Mouse (Mus musculus) ZHBTc4 (cell line): ENCODE measurements at regions not wholly inside any gene's neighbourhood (a gene's known extent, or its start where the extent isn't known, plus 50 kb on each side); places are given as distances from the start of the nearest gene placed in this dataset.
A peak's percentile ranks its signal among the peaks of the same experiment; 100 is the strongest.

ENCODE experiments used
- DNase-seq: peaks from one replicate; pipeline ENCODE4 v3.0.0-alpha.2; 2011; ENCODE audit warnings: low read depth, low spot score

DNA sequence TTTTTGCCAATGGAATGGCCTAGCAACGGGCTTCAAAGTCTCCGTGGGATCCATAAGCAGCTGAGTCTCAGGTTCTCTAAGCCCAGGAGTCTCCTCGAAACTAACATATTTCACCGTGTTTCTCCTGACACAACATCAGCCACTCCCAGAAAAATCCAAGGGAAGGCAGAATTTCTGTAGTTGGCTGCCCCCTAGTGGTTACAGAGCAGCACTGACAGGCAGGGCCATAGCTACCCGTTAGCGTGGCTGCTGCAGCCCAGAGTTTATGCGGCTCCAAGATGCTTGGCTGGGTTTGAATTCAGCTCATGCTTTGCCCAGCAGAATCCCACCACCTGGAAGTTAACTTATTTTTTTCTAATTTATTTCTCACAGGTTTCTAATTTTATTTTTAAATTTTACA lies 140.9 kb upstream of the Tmem164 start:
- peak; percentile 66 for DNase-seq

DNA sequence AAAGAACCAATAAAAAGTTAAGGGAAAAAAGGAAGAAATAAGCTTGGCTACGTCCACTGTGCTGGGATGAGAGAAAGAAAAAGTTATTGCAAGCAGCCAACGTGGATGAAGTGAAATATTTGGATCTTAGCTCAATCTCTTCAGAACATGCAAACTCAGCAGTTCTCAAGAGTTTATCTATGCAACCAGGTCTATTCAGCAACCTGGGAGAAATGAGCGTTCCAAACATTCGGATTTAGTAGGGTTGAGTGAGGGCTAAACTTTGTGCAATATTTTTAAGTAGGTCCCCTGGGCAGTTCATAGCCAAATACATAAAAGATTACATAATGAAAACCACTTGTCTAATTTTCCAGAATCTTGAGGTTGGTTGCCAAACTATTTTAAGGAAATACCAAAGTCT lies 129.0 kb upstream of the Tmem164 start:
- DNase-seq: no peak

DNA sequence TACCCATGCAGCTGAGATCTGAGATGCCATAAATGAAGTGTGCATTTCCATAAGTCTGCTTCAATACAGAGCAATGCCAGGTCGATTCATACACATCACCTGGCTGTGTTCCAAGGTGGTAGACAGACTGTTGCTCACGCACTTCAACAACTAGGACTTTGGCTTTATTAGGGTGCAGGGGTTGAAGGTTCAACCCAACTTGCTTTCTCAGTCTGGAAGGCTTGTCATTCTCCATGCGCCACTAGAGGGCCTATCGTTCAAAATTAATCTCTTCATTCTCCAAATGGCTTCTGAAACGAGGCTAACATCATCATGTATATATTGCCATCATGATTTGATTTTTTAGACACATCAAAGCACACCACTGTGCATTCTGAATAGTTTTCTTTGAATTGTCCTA lies 127.0 kb upstream of the Tmem164 start:
- peak; percentile 11 for DNase-seq

DNA sequence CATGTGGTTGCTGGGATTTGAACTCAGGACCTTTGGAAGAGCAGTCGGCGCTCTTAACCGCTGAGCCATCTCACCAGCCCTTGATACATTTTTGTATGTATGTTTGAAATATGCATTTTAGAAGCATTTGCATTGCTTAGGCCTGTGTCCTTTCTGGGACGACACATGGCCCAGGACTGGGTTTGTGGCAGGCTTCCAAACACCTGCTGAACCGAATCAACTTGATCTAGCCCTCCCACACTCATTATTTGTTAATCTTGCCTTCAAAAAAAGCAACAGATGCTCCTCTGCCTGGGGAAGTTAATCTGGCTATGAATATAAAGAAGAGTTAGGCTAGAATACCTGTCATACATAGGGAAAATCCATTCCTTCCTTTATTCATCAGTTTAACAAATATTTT lies 123.7 kb upstream of the Tmem164 start:
- DNase-seq: no peak

DNA sequence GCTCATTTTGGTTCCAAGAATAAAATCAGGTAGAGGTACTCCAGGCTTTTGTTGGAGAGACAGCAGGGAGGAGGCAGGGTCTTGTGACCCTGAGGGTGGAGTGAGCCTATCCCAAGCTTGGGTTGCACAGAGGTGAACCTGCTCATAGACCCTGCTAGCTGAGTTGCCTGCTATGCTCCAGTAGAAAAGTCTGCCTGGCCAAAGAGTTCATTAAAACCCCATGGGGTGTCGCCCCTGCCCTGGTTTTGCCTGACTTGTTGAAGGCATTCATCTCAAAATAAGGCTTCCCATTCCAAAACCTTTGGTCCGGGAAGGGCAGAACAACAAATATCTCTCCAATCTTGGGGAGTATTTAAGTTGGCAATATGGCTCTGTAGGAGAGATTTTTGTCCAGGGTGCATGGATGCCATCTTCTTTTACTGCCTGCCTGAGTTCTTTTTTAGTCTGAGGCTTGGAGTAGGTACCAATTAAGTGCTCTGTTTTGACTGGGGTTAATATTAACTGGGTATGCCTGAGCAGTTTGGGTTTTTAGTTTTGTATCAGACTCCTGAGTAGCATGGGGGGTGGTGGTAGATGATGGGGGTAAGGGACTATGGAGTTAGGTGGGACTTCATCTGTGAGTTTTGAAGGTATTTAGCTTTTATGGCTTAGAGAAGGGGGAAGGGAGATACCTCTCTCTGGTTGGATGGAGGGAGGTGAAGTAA lies 120.8 kb upstream of the Tmem164 start:
- DNase-seq: no peak

DNA sequence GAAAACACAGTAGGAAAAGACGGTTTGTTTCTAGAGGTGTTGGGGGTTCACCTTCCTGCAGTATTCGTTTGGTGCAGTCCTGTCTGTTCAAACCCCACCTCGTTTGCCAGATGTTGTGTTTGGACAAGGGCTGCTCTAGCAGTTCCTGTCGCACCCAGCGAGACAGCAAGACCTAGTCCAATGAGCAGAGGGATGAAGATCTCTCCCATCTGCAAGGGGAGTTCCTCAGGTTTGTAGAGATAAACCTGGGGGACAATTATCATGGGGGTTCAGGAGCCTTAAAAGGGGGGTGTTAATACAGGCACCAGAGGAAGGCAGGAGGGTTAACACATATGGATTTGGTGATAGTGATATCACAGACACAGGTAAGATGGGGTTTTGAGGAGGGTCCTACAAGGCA lies 119.4 kb upstream of the Tmem164 start:
- DNase-seq: no peak

DNA sequence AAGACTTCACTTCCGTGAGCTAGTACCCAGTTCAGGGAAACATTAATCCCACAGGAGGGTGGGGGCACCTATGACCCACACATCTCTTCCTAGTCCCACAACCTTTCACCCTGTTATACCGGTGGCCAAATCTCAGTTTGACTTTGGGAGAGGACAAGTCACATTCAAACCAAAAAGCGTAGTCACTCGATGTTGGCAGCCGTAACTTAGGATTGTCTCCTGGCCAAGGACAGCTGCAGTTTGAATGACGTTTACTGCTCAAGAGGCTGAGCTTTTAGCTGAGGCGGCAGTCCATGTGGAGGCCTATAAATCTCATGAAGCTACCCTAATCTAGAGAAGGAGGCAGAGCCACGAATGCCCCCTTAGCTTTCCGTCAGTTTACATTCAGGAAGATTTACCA lies 117.0 kb upstream of the Tmem164 start:
- no peak for DNase-seq

DNA sequence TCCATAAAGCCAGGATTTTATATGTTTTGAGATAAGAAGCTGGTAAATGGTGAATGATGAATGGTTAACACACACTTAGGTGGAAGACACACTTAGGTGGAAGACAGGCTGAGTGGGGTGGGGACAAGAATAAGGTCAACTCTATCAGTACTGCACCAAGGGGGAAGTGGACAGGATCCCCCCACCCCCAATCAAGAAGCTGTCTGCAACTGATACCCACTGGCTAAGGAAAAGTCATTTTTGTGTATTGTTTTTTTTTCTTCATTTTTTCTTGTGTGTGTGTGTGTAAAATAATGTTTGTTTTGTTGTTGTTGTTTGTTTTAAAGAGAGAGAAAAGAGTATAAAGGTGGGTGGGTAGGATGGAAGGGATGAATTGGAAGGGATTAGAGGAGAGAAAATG lies 109.4 kb upstream of the Tmem164 start:
- no peak for DNase-seq

DNA sequence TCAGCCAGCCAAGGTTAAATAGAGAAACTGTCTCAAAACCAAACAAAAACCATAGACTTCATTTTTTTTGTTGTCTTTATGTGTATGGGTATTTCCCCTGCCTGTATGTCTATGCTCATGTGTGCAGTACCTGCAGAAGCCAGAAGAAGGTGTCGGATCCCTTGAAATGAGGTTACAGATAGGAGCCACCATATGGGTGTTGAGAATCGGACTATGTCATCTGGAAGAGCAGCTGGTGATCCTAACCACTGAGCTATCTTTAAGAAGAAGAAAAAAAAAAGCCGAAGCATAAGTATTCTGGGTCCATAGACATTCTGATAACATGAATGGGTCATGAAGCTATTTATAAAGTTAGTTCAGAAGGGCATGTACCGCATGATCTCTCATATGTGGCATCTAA lies 107.2 kb upstream of the Tmem164 start:
- DNase-seq: no peak

DNA sequence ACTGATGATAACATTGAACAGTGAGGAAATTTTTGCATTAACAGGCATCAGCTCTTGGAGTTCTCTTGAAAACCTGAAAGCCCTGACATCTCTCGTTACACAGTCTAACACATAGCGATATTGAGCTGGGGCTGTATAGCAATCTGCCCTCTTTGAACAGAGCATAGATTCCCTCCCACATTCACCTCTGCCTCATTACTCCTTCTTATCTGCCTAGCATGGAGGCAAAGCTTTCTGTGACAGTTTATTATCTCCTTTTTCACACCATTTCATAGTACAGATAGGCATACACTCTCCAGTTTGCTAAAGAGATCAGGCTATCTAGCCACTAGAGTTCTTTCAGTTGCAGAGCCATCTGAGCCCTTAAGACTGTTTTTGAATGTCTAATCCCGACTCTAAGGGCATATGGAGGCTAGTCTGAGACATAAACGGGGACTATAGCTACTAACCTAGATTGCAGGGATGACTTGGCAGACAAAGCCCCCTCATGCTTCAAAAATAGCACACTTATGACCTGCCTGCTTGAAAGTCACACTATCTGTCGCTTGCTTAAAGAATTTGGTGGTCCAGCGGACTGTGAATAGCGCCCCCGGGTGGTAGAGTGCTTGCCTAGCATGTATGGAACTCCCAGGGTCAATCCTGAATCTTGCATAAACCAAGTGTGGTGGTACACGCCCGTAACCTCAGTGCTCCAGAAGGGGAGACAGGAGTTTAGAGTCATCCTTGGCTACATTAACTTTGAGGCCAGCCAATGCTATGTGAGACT lies 106.1 kb upstream of the Tmem164 start:
- DNase-seq: peak; percentile 50

DNA sequence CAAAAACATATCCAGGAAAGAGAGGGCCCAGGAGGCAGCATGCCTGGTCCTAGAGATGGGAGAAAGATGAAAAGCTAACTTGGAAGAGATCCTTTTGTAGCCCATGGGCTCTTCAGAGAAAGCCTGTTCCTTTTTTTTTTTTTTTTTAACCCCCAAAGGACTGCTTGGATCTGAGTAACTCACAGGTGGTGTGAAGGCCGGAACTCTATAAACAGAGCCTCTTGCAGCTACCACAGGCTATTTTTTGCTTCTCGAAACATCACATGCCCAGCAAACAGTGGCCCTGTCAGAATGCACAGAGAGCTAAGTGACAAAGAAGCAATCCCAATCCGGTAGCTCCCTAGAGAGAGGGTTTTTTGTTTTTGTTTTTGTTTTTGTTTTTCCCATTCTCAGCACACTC lies 105.1 kb upstream of the Tmem164 start:
- no peak for DNase-seq

DNA sequence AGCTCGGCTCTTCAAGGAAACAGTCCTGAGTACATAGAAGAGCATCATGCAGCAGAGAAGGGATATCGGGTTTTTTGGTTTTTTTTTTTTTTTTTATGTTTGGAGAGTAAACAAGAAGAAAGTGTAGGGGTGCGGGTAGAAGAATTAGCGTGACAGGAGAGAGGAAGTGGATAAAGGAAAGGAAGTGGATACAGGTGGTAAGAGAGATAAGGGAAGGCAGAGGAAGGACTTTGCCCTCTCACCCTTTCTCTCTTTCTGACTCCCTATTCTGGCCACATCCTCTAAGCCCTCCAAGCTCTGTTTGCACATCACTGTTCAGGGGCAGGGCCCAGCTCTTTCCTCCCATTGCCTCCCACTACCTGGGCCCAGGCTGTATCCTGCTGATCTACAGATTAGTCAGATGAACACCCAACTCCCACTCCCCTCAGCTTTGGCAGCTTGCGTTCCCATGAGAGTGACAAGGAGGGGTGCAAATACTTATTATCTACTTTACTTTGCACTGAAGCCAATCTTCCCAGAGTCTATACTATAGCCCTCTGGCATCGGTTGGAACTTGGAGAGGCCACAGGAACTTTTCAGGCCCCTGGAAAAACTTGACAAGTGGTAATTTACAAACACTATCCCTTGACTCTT lies 103.6 kb upstream of the Tmem164 start:
- DNase-seq: no peak

DNA sequence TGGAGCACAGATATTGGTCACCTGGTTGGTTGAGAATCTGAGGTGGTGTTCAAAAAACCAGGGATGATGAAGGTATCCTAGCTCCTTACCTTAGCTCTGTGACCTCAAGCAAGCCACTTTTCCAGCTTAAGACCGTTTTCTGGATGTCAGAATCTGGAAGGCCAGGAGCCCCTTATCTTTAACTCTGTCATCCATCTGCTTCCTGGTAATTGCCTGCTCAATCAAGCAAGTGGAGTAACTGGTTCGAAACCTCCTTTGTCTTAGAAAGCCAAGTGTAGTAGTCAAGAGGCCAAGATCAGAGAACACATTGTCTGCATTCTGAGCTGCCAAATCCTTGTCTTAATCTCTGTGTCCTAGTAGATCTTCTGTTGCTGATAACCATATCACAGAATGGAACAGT lies 95.9 kb upstream of the Tmem164 start:
- no peak for DNase-seq

DNA sequence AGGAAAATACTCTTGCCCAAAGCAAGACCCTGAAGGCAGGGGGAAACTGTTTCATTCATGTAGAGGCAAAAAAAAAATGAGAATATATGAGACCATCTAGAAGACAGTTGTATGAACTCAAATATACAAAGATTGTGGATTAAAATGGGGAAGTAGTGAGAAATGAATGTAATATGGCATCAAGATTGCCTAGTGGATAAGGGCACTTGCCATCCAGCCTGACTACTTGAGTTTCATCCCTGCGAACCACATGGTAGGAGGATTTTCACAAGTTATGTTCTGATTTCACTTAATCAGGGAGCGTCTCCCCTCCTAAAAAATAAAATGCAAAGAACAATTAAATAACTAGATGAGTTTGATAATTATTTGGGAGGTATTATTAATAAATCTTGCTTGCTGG lies 81.8 kb upstream of the Tmem164 start:
- no peak for DNase-seq

DNA sequence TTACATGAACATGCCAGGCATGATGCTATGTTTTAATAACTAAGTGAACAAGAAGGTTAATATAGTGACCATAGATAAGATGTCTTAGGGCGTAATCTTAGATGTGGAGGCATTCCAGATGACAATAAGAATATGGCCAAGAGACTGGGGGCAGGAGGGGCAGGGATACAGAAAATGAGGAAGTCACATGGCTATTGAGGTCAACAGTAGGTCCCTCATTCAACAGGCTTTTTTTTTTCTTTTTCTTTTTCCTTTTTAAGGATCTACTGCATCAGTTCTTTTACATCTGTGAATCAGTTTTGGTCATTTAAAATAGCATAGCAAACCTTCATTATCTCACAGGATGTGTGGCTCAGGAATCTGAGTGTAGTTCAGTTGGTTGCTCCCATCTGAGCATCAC lies 80.4 kb upstream of the Tmem164 start:
- no peak for DNase-seq

DNA sequence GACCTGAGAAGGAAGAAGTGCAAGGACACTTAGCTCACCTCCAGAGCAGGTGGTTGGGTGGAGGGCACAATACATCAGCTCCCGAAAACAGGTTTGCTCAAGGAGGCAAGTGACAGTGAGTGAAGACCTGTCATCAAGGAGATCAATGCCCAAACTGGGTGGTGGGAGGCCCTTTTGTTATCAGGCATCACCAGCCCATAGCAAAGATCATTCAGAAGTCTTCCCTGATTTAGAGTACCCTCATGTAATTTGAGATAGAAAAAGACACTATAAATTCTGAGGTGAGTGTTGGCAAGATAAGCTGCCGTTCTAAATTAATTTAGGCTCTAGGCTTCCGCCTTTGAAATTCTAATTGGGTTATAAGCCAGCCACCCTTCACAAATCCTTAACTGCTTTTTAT lies 76.1 kb upstream of the Tmem164 start:
- DNase-seq: no peak

DNA sequence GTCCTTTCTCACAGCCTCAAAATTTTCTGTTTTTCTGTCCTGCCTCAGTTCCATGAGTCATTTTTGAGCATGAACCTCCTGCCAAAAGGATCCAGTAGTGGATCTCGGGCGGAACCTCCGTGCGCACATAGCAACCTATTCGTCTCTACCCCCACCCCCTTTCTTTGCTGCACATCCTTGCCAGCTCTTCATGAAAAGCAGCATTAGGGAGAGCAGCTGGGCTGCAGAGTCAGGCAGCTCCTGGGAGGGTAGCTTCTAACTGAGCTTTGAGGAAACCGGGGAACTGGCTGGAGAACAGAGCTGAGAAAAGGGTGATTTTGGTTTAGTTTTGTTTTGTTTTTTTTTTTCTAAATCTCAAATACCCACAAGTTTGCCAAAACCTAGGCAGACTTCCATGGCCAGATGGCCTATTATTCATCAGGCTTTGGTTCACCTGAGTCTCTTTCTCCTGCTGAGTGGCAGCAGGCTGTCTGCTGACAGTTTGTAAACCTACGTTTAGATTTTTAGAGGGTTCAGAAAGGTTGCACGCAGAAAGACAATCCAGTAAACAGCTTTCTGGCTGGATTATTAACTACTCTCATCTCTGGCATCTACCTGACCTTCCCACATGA lies 74.5 kb upstream of the Tmem164 start:
- no peak for DNase-seq

DNA sequence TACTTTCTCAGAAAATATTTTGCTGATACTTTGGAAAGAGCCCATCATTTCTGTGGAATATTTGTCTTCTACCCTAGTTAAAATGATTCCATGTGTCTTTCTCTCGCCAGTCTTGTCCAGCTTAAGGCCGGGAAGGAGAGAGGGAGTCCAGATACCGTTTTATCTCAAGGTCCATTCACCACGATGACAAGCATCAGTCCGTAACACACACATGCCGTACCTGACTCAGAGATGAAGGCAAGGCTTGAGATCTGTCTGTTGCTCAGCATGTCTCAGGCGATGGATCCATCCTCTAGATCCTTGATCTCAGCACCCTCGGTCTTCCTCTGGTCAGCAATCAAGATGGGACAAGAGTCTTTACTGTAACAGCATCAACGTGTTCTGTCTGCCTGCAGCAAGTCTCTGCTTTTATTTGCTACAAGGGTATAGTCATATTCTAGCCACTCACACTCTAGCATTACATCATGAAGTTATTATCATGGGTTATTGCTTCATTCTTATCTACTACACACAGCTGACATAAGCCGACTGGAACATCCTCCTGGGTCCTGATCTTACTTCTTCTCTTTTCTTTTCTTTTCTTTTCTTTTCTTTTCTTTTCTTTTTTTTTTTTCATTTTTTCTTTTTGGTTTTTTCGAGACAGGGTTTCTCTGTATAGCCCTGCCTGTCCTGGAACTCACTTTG lies 64.9 kb upstream of the Tmem164 start:
- DNase-seq: no peak

DNA sequence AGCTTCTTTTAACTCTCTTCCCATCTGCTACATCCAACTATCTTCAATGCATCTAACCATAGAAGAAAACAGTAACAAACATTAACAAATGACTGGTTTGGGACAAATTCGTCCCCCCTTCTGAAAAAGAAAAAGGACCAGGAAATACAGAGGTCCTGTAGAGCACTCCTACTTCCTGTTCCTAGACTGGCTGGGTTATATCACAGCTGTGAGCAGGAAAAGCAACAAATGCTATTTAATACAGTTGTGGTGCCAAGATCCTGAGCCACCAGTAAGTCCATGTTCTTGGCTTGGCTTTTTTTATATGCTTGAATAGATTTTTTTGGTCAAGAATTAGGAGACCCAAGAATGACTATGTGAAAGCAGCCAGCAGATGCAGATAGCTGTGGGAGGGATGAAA lies 62.8 kb upstream of the Tmem164 start:
- DNase-seq: no peak

DNA sequence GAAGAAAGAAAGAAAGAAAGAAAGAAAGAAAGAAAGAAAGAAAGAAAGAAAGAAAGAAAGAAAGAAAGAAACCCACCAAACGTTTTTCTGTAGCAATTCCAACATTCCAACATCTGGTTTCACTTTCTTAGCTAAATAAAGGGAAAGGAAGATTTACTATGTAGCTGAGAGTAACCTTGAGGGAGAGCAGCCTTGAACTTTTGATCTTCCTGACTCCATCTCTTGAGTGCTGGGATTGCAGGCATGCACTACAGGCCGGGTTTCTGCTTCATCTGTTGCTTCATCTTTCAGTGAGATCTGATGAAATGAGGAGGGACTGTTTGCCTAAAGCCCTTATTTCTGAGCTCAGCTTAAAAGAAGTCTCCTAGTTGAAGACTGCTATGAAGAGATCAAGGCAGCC lies 57.8 kb upstream of the Tmem164 start:
- no peak for DNase-seq

DNA sequence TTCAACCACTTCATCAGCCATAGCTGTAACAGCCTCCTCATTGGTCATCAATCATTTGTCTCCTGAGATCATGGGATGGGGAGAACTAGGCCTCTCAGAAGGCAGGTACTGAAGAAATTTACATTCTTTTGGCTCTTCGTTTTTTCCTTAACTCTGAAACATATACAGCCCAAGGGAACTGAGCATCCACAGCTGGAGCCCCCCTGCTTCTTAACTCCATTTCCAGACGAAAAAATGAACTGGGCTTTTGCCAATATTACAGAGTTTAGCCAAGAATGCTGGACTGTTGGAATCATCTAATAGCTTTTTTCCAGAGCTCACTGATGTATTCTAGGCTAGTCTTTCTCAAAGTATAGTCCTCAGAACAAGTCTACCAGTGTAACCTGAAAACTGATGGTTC lies 57.3 kb upstream of the Tmem164 start:
- no peak for DNase-seq
